In the genomic region with DNA sequence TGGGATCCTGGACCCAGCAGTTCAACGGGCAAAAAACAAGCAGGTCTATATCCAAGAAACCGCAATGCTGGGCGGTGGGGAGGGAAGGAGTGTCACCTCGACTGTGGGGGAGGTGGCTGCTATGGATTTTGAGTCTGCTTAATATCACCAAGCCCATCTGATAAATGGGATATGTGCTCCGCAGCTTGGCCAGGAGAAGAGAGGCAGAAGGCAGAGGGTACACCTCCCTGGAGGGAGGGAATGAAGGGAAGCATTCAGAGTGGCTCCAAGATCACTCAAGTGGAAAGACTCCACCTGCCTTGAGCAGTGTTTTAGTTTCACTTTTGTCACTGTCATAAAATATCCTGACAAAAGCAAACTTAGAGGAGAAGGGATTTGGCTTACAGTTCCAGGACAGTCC, we compare ENCODE assay signal across 18 mouse cellular contexts. TPM values are rescaled to one million over a fixed set of nuclear protein-coding genes. Genes with fewer than 3 reads are reported as not detected.
"Had no signal": no experiment of that assay in that cellular context is flagged by ENCODE, and none has a peak within 500 bp of the region (broad histone marks: within the 10 kb centered on the region; RNA-seq: fewer than 3 reads in every experiment).

No protein-coding gene starts in this region.

- DNase-seq: kidney, postnatal 4 days; liver; liver, embryonic 13.5 days; liver, postnatal 0 days; lung, postnatal 14 days; retina, postnatal 1 day; right cerebral cortex, postnatal 4 days; spleen, adult 18-20 months; thymus, adult 18-20 months; thymus, postnatal 14 days had no signal

- H3K4me3 ChIP-seq: layer of hippocampus, adult 2 months; limb, embryonic 12.5 days; liver, embryonic 13.5 days; lung, embryonic 15.5 days; megakaryocyte, embryonic 14.5 days; midbrain, embryonic 12.5 days; neural tube, embryonic 13.5 days had no signal

- H3K27ac ChIP-seq: layer of hippocampus, adult 2 months; limb, embryonic 12.5 days; liver, embryonic 13.5 days; lung, embryonic 15.5 days; macrophage; midbrain, embryonic 12.5 days; neural tube, embryonic 13.5 days had no signal

- H3K9ac ChIP-seq: limb, embryonic 12.5 days; liver, embryonic 13.5 days; liver, postnatal 0 days; lung, embryonic 15.5 days; midbrain, embryonic 12.5 days; neural tube, embryonic 13.5 days had no signal

- H3K4me2 ChIP-seq: limb, embryonic 12.5 days; liver, embryonic 13.5 days; lung, embryonic 15.5 days; midbrain, embryonic 12.5 days; neural tube, embryonic 13.5 days had no signal

- H3K36me3 ChIP-seq: limb, embryonic 12.5 days; liver, embryonic 13.5 days; lung, embryonic 15.5 days; midbrain, embryonic 12.5 days; neural tube, embryonic 13.5 days had no signal

- H3K27me3 ChIP-seq: liver, embryonic 13.5 days; lung, embryonic 15.5 days; megakaryocyte, embryonic 14.5 days; midbrain, embryonic 12.5 days had no signal

- ATAC-seq: liver, postnatal 0 days; midbrain, embryonic 16.5 days had no signal

- H3K4me1 ChIP-seq: liver, embryonic 13.5 days; lung, embryonic 15.5 days; megakaryocyte, embryonic 14.5 days; midbrain, embryonic 12.5 days had no signal

- H3K9me3 ChIP-seq: limb, embryonic 12.5 days; liver, embryonic 13.5 days; lung, embryonic 15.5 days; megakaryocyte, embryonic 14.5 days; midbrain, embryonic 12.5 days; neural tube, embryonic 13.5 days had no signal

RNA-seq across cellular contexts. Expression of gene Adam12, which starts 41.0 kb away (rescaled TPM):
- polyA plus RNA-seq: macrophage had no signal
